Mouse (Mus musculus) embryo, embryonic 11 days (tissue): ENCODE data around the gene Taok2.

Experiments used
- DNase-seq: peaks from one replicate; pipeline ENCODE4 v3.0.0-alpha.2; 2015

Taok2 gene

GRCm38 (mm10) chr7:126869780-126870519, 14.6 kb downstream of the Taok2 start:
- DNase-seq: no peak

GRCm38 (mm10) chr7:126868003-126868402, 16.5 kb downstream of the Taok2 start:
- no peak for DNase-seq

GRCm38 (mm10) chr7:126867534-126867933, 17.0 kb downstream of the Taok2 start:
- no peak for DNase-seq

- DNase-seq: no peak
Measured at GRCm38 (mm10) chr7:126863791-126864190, 20.7 kb downstream of the Taok2 start.

- DNase-seq: peak; percentile 99
Measured at GRCm38 (mm10) chr7:126862147-126862784, 22.2 kb downstream of the Taok2 start, which contains the start of gene Ino80e. TSS of gene Ino80e (minus strand) at chr7:126862377.

GRCm38 (mm10) chr7:126861429-126862130, 22.9 kb downstream of the Taok2 start, which contains the start of gene Hirip3:
TSS of gene Hirip3 (plus strand) at chr7:126861972.
- peak; percentile 99 for DNase-seq

GRCm38 (mm10) chr7:126860987-126861386, 23.5 kb downstream of the Taok2 start:
- DNase-seq: no peak

- DNase-seq: no peak
Measured at GRCm38 (mm10) chr7:126856741-126857420, 27.6 kb downstream of the Taok2 start.

- no peak for DNase-seq
Measured at GRCm38 (mm10) chr7:126855641-126856040, 28.9 kb downstream of the Taok2 start.

- no peak for DNase-seq
Measured at GRCm38 (mm10) chr7:126853454-126853853, 31.0 kb downstream of the Taok2 start.

GRCm38 (mm10) chr7:126851192-126851591, 33.3 kb downstream of the Taok2 start:
- DNase-seq: no peak

- no peak for DNase-seq
Measured at GRCm38 (mm10) chr7:126850161-126850560, 34.3 kb downstream of the Taok2 start.

- no peak for DNase-seq
Measured at GRCm38 (mm10) chr7:126848794-126849193, 35.7 kb downstream of the Taok2 start.

- peak; percentile 81 for DNase-seq
Measured at GRCm38 (mm10) chr7:126847421-126848398, 36.8 kb downstream of the Taok2 start.

- no peak for DNase-seq
Measured at GRCm38 (mm10) chr7:126847116-126847420, 37.4 kb downstream of the Taok2 start, which contains the start of gene Doc2a. TSS of gene Doc2a (plus strand) at chr7:126847416.

- no peak for DNase-seq
Measured at GRCm38 (mm10) chr7:126845516-126845915, 39.0 kb downstream of the Taok2 start.

GRCm38 (mm10) chr7:126843276-126843675, 41.2 kb downstream of the Taok2 start:
- DNase-seq: no peak

GRCm38 (mm10) chr7:126833294-126833693, 51.2 kb downstream of the Taok2 start:
- DNase-seq: no peak

- peak; percentile 87 for DNase-seq
Measured at GRCm38 (mm10) chr7:126832036-126832598, 52.4 kb downstream of the Taok2 start.

- DNase-seq: no peak
Measured at GRCm38 (mm10) chr7:126831539-126831938, 53.0 kb downstream of the Taok2 start, which contains the start of gene 4930451I11Rik. TSS of gene 4930451I11Rik (minus strand) at chr7:126831639.

GRCm38 (mm10) chr7:126825952-126826351, 58.6 kb downstream of the Taok2 start:
- no peak for DNase-seq
